Mouse (Mus musculus): ENCODE results near the gene Wdr5.

- peak; percentile 44 for TF ChIP-seq CTCF (IDR thresholded peaks at IDR 0.05; ENCODE audit: control insufficient read depth, insufficient read depth, insufficient read length)
- no peak for TF ChIP-seq CEBPB (IDR thresholded peaks at IDR 0.05; ENCODE audit: low read depth)
- peak; percentile 52 for TF ChIP-seq MAX (IDR thresholded peaks at IDR 0.05)
Measured at GRCm38 (mm10) chr2:27552620-27553287, 37.8 kb downstream of the Wdr5 start.

Measured in C2C12 (cell line).